Mouse (Mus musculus) left cerebral cortex, postnatal 4 days (tissue): ENCODE data around the gene Matn4. TPM values are rescaled to one million over a fixed set of nuclear protein-coding genes. Genes with fewer than 3 reads are reported as not detected.

Experiments
- microRNA-seq: library from miRNA; unstranded; fragments of <30 nt; microRNA quantifications from one replicate; pipeline ENCODE4 v1.2.0, GENCODE M21; 2022
- total RNA-seq, 2 experiments: library from RNA; stranded (reverse); gene quantifications; 2 replicates each; pipeline ENCODE4 v1.2.3; 2021

Matn4 gene
- total RNA-seq, 2 experiments from 2014 or later = 9.6 to 9.8 TPM

Small RNAs within 50 kb of the gene (microRNA-seq; reads per million reads assigned to microRNA genes)
- not detected for gene Mir7678

Other genes starting within 250 kb of the Matn4 start
- 1 to 10 TPM; 8.1 to 9.0 TPM for gene Kcns1, start 234.0 kb downstream of the Matn4 start, total RNA-seq
- not detected for gene Wfdc5, start 222.4 kb downstream of the Matn4 start, total RNA-seq
- not detected for gene Wfdc12, start 214.6 kb downstream of the Matn4 start, total RNA-seq
- gene Wfdc15a, start 205.0 kb downstream of the Matn4 start, total RNA-seq = not detected
- gene Wfdc15b, start 183.5 kb downstream of the Matn4 start, total RNA-seq = not detected
- gene Svs2, start 166.7 kb downstream of the Matn4 start, total RNA-seq = not detected
- not detected for gene Svs3b, start 148.5 kb downstream of the Matn4 start, total RNA-seq
- gene Svs4, start 126.7 kb downstream of the Matn4 start, total RNA-seq = not detected
- not detected for gene Svs3a, start 115.9 kb downstream of the Matn4 start, total RNA-seq
- gene Svs6, start 88.4 kb downstream of the Matn4 start, total RNA-seq = not detected
- gene Svs5, start 72.4 kb downstream of the Matn4 start, total RNA-seq = not detected
- gene Slpi, start 16.1 kb downstream of the Matn4 start, total RNA-seq = under 1 TPM in 1 of 2 experiments, not detected in 1; 0.94 TPM
- under 1 TPM; 0.24 to 0.40 TPM for gene Rbpjl, start 2.0 kb downstream of the Matn4 start, total RNA-seq
- 10 to 100 TPM in 1 of 2 experiments, 1 to 10 TPM in 1; 9.6 to 12.6 TPM for gene Sdc4, start 38.7 kb upstream of the Matn4 start, total RNA-seq
- 10 to 100 TPM; 42.5 to 45.8 TPM for gene Sys1, start 51.8 kb upstream of the Matn4 start, total RNA-seq
- gene Gm20458, start 55.8 kb upstream of the Matn4 start, total RNA-seq = 1 to 10 TPM in 1 of 2 experiments, not detected in 1; 2.9 TPM
- not detected for gene Trp53tg5, start 68.6 kb upstream of the Matn4 start, total RNA-seq
- 10 to 100 TPM; 32.6 to 33.5 TPM for gene Dbndd2, start 80.9 kb upstream of the Matn4 start, total RNA-seq
- 100 to 1,000 TPM; 109 to 113 TPM for gene Pigt, start 92.4 kb upstream of the Matn4 start, total RNA-seq
- 1 to 10 TPM in 1 of 2 experiments, not detected in 1; 2.1 TPM for gene Wfdc2, start 157.3 kb upstream of the Matn4 start, total RNA-seq
- not detected for gene Spint3, start 168.3 kb upstream of the Matn4 start, total RNA-seq
- not detected for gene Wfdc6a, start 180.3 kb upstream of the Matn4 start, total RNA-seq
- not detected for gene Eppin, start 188.4 kb upstream of the Matn4 start, total RNA-seq
- under 1 TPM in 1 of 2 experiments, not detected in 1; 0.40 TPM for gene Wfdc6b, start 208.4 kb upstream of the Matn4 start, total RNA-seq
- not detected for gene Wfdc8, start 208.5 kb upstream of the Matn4 start, total RNA-seq
- not detected for gene Wfdc16, start 233.6 kb upstream of the Matn4 start, total RNA-seq